Comparison of ENCODE assay signal across 7 mouse cellular contexts in the genomic region with DNA sequence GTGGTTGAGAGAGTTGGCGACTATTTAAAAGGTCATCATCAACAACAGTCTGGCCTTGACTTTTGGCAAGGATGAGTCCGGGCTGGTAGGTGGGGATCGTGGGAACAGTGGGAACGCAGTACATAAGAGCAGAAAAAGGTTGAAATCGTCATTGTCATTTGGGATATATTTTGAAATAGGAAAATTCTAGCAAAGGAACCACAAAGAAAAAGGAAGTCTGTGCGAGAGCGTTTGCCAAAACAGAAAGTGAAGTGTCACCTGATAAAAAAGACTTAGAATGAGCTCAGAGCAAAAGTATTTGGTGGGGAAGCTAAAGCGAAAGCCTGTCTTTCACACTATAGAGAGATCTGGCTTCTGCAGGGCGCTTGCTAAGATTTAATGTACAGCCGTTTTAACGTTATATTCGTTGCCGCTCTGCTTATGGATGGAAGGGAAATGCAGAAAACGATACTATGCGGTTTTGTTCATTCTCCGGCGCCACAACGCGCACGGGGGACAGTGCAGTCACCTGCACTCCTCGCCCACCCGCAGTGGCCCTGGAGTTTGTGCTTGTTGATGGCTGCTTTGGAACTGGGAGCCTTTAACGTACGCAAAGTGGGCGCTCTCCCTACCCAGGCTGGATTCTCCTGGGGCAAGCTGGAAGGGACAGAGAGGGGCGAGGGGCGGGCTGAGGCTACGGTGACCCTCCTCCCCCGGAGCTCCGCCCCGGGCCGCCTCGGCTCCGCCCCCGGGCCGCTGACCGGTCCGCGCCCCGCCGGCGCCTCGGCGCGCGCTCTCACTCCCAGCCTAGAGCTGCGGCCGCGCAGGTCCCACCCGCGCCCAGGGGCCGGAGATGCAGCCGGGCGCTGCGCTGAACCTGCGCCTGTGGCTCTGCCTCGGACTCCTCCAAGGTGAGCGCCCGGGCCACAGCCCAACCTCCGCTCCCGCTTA. TPM values are rescaled to one million over a fixed set of nuclear protein-coding genes. Genes with fewer than 3 reads are reported as not detected.
DNase-seq lines count a peak whose midpoint lies in the region; ATAC-seq and TF ChIP-seq lines count a peak whose summit lies in the region.
"Not testable (repeated sequence)": the region's sequence is repeated elsewhere in the genome, so short reads cannot be mapped to it uniquely, and the experiment has no call there.

A gene (plus strand): TSS at position 326 of the 930 bp plus-strand sequence.

- ATAC-seq in heart, embryonic 12.5 days (ENCODE audit: insufficient number of reproducible peaks, low FRiP score): peak; percentile 86
- ATAC-seq in limb, embryonic 11.5 days (ENCODE audit: insufficient number of reproducible peaks, low FRiP score, low TSS enrichment, low read depth): peak; percentile 69; the same call in 1 of the 2 replicates
- peak; percentile 66 for ATAC-seq in neural tube, embryonic 13.5 days (ENCODE audit: low read depth)

- 4% methylated on average over 44 of the region's 61 CpGs for WGBS in heart, embryonic 12.5 days
- 7% methylated on average over 37 of the region's 61 CpGs for WGBS in limb, embryonic 11.5 days
- WGBS in neural tube, embryonic 13.5 days: 5% methylated on average over 49 of the region's 61 CpGs

- H3K9ac ChIP-seq in heart, embryonic 12.5 days: peak within 1 kb of the TSS; percentile 73
- peak within 1 kb of the TSS; percentile 17; the same call in 1 of the 2 replicates for H3K9ac ChIP-seq in limb, embryonic 11.5 days (ENCODE audit: low read length)
- peak within 1 kb of the TSS; percentile 52 for H3K9ac ChIP-seq in neural tube, embryonic 13.5 days

- peaks cover 36% of the 10 kb centered on the region for H3K27me3 ChIP-seq in heart, embryonic 12.5 days (replicated peaks)
- H3K27me3 ChIP-seq in limb, embryonic 11.5 days (ENCODE audit: control insufficient read depth, insufficient read depth, low read length): peaks cover 24% of the 10 kb centered on the region
- H3K27me3 ChIP-seq in neural tube, embryonic 13.5 days: peaks cover 66% of the 10 kb centered on the region

- H3K4me1 ChIP-seq in embryonic fibroblast, embryonic 13.5 days (ENCODE audit: control insufficient read depth, insufficient read depth, low read length); limb, embryonic 11.5 days (ENCODE audit: control insufficient read depth, insufficient read depth, low read length): not testable (repeated sequence)
- H3K4me1 ChIP-seq in heart, embryonic 12.5 days (replicated peaks): peaks cover 30% of the 10 kb centered on the region
- peaks cover 14% of the 10 kb centered on the region for H3K4me1 ChIP-seq in neural tube, embryonic 13.5 days (replicated peaks)

- H3K36me3 ChIP-seq in heart, embryonic 12.5 days; limb, embryonic 11.5 days (ENCODE audit: control insufficient read depth, insufficient read depth, low read length); neural tube, embryonic 13.5 days: not testable (repeated sequence)

- H3K4me3 ChIP-seq in embryonic fibroblast, embryonic 13.5 days (ENCODE audit: insufficient read depth, low read length): peak within 1 kb of the TSS; percentile 76
- peak within 1 kb of the TSS; percentile 74 for H3K4me3 ChIP-seq in heart, embryonic 12.5 days
- H3K4me3 ChIP-seq in limb, embryonic 11.5 days (ENCODE audit: low read depth, low read length): peak within 1 kb of the TSS; percentile 39
- H3K4me3 ChIP-seq in neural tube, embryonic 13.5 days: peak within 1 kb of the TSS; percentile 42

- not testable (repeated sequence) for TF ChIP-seq CTCF in embryonic fibroblast, embryonic 13.5 days (IDR thresholded peaks at IDR 0.05; ENCODE audit: borderline replicate concordance, insufficient read depth, low read length)

- not testable (repeated sequence) for H3K9me3 ChIP-seq in heart, embryonic 12.5 days (replicated peaks); limb, embryonic 11.5 days (ENCODE audit: control insufficient read depth, low read length); neural tube, embryonic 13.5 days

- not testable (repeated sequence) for H3K27ac ChIP-seq in embryonic fibroblast, embryonic 13.5 days (ENCODE audit: insufficient read depth, low read length); heart, embryonic 12.5 days (ENCODE audit: poor library complexity, severe bottlenecking); limb, embryonic 11.5 days (replicated peaks; ENCODE audit: low read depth, low read length); neural tube, embryonic 13.5 days (replicated peaks)

- peak within 1 kb of the TSS; percentile 95 for H3K4me2 ChIP-seq in heart, embryonic 12.5 days
- peak within 1 kb of the TSS; percentile 54 for H3K4me2 ChIP-seq in limb, embryonic 11.5 days (ENCODE audit: low read depth, severe bottlenecking)
- peak within 1 kb of the TSS; percentile 61 for H3K4me2 ChIP-seq in neural tube, embryonic 13.5 days

- not testable (repeated sequence) for TF ChIP-seq POLR2A in embryonic fibroblast, embryonic 13.5 days (IDR thresholded peaks at IDR 0.05; ENCODE audit: low read depth, low read length)

- peak; percentile 67 for DNase-seq in adrenal gland, postnatal 14 days
- peak; percentile 33 for DNase-seq in induced T-regulatory cell, adult 2 months (ENCODE audit: low read depth)
- peak; percentile 33 for DNase-seq in limb, embryonic 11.5 days (ENCODE audit: low spot score)
- peak; percentile 42 for DNase-seq in lung, postnatal 14 days

RNA-seq across cellular contexts. Expression of the gene that starts here (rescaled TPM):
- 17.5 and 18.4 TPM in 2 replicates for total RNA-seq in adrenal gland, postnatal 14 days (2021)
- 2.4 and 5.4 TPM in 2 replicates for polyA plus RNA-seq in embryonic fibroblast, embryonic 13.5 days (2011; ENCODE audit: insufficient read length, low read depth, missing spikeins)
- 8.3 and 8.6 TPM in 2 replicates for polyA plus RNA-seq in heart, embryonic 12.5 days (2016; fragmentation: Nextera tagmentation; extraction: Ambion mirVana)
- 4.5 and 5.8 TPM in 2 replicates for polyA plus RNA-seq in limb, embryonic 11.5 days (2014; fragmentation: Nextera tagmentation; extraction: Ambion mirVana)
- polyA plus RNA-seq in neural tube, embryonic 13.5 days (2015; fragmentation: Nextera tagmentation; extraction: Ambion mirVana): 2.4 and 2.6 TPM in 2 replicates

Comparison
In these comparisons a context has a peak if more than half of its experiments do, and no peak if none do; other contexts are left out.
1. H3K9ac ChIP-seq: peak in every context shown above with its lines; median percentile 73 in heart, embryonic 12.5 days; 52 in neural tube, embryonic 13.5 days; 17 in limb, embryonic 11.5 days.